Mouse (Mus musculus) right cerebral cortex, adult 18-20 months (tissue): ENCODE measurements around the gene Ccdc136.

ENCODE experiments used
- DNase-seq: peaks from one replicate; pipeline ENCODE4 v3.0.0; 2022; ENCODE audit warnings: mixed read lengths

The Ccdc136 gene

DNA sequence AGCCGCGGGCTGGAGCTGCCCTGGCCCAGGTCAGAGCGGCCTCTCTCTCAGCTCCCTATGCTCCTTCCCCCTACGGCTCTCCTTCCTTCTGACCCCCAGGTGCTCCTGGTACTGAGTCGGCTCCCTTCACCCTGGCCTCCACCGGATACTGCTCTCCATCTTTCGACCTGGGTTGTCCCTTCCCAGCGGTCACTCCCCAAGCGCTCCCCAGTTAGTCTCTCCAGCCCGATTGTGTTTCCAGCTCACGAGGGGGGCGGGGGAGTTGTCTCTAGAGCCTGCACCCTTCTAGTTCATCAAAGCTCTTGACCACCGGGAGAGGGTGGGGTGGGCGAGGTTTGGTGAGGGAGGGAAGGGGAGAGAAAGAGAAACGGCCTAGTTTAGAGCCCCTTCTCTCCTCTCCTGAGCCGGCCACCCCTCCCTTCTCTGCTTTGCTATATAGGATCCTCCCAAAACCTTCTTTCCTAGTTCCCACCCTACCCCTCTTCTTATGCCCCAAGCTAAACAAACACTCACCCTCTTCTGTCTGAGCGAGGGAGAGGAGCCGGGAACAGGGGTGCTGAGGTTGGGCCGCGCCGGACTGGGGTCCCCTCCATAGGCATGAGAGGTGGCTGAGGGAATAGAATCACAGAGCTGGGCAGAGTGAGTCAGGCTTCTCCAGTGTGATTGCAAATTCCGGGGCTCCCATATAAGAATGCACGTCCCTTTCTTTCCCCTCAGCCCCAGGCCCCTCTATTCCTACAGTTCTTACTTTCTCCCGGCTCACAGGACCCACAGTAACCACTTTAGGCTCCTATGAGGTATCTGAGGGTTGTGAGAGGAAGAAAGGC, 818 bp downstream of the Ccdc136 start:
- peak; percentile 32 for DNase-seq

- peak; percentile 47 for DNase-seq
Observed at GRCm38 (mm10) chr6:29397575-29397974, 1.5 kb downstream of the Ccdc136 start.

GRCm38 (mm10) chr6:29399851-29400250, 3.7 kb downstream of the Ccdc136 start:
- no peak for DNase-seq

GRCm38 (mm10) chr6:29402693-29403342, 6.7 kb downstream of the Ccdc136 start:
- DNase-seq, result no peak

- DNase-seq, result no peak
Observed at GRCm38 (mm10) chr6:29406412-29406811, 10.3 kb downstream of the Ccdc136 start.

- DNase-seq, result no peak
Observed at GRCm38 (mm10) chr6:29415446-29415845, 19.3 kb downstream of the Ccdc136 start.

GRCm38 (mm10) chr6:29420596-29420995, 24.5 kb downstream of the Ccdc136 start:
- DNase-seq, result no peak

- DNase-seq, result no peak
Observed at GRCm38 (mm10) chr6:29425118-29425517, 29.0 kb downstream of the Ccdc136 start.

DNA sequence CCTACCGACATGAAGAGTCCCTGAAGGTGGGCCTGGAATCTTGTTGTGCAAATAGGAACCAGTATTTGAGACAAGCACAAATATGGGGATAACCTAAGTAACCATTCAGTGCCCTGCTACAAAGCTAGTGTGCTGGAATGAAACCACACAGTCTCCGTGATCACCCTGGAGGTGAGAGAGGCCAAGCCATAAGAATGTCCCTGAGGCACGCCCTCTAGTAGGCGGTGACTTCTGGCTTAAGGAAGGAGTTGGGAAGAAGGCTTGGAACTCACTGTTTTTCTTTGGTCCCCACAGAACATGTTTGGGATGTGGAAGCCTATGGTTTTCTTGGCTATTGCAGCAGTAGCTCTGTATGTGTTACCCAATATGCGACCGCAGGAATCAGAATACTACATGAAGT, 30.2 kb downstream of the Ccdc136 start:
- DNase-seq, result no peak

GRCm38 (mm10) chr6:29428171-29428570, 32.1 kb downstream of the Ccdc136 start:
- no peak for DNase-seq

DNA sequence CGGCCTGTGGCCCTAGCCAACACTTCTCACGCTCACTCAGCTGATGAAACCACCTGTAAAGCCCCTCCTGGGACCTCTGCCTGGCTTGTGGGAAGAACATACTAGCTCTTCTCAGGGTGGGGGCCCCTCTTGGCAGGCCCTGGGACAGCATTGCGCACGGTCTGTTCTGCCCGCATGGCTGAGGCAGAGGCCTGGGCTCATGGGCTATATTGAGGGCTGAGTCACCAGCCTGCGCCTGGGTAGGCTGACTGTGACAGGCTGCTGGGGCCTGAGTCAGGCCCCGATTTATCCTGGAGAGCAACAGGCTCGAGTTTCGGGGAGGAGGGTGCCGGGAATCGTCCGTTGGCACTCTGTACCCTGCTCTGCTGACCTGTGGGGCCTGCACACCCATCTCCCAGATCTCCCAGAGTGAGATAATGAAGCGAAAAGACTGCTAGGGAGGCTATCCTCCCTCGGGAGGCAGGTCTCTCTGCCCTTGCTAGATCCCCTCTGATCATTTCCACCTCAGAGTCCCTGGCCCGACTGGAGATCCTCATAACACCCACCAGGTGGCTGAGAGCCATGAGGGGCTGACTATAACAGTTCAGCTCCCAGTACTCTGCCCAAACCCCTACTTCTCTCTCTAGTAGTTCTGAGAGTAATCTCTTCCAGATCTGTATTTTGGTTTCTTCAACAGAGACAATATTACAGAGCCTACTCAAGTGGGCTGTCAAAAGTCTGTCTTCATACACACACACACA, 34.7 kb downstream of the Ccdc136 start:
- no peak for DNase-seq

- DNase-seq, result no peak
Observed at GRCm38 (mm10) chr6:29431473-29431872, 35.4 kb downstream of the Ccdc136 start.

DNA sequence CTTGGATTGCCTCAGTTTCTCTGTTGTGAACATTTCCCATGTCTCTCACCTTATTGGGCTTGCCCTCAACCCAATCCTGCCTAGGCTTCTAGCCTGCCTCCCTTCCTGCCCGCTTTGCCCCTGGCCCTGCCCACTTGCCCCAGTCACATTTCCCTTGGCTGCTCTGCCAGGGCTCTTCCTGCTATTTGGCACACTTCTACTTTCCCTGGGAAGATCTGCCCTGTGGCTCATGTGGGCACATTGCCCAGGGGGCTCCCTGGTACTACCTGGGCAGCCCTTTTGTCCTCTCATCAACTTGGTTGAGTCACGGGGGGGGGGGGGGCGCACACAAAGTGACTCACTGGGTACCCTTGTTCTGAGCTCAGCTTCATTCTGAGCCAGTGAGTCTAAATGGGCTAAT, 36.0 kb downstream of the Ccdc136 start:
- DNase-seq, result no peak

DNA sequence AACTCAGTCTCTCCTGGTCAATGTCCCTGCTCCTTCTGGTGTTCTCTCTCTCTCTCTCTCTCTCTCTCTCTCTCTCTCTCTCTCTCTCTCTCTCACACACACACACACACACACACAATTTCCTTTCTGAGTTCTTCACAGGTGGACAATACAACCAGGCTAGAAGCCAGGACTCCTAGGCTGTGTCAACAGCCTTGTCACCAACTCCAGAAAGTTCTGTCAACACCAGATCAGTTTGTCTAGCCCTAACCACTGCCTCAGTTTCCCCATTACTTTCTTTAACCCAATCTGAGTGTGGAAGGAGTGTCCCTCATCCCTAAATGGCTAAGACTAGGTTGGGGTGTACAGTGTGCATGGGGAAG, 36.5 kb downstream of the Ccdc136 start:
- no peak for DNase-seq

DNA sequence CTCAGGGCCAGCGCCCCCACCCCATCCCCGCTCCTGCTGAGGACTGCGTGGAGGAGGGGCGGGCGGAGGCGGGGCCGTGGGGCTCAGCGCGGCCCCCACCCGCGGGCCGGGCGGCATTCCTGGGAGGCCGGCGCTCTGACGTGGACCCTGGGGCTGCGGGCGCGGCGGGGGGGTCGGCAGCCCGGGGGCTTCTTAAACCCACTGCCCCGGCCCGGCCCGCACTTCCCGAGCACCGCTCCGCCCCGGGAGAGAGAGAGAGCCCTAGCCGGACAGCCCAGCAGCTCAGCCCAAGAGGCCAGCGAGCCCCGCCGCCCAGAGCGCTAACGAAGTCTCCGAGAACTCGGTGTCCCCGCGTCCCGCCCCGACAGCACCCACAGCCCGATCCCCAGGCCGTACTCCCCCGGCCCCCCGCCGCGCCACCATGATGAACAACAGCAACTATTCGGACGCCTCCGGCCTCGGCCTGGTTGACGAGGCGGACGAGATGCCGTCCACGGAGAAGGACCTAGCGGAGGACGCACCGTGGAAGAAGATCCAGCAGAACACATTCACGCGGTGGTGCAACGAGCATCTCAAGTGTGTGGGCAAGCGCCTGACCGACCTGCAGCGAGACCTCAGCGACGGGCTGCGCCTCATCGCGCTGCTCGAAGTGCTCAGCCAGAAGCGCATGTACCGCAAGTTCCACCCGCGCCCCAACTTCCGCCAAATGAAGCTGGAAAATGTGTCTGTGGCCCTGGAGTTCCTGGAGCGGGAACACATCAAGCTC, 37.1 kb downstream of the Ccdc136 start, which contains the start of gene Flnc:
Flnc (plus strand) TSS at position 219 of the 766 bp plus-strand sequence.
- DNase-seq, result no peak

DNA sequence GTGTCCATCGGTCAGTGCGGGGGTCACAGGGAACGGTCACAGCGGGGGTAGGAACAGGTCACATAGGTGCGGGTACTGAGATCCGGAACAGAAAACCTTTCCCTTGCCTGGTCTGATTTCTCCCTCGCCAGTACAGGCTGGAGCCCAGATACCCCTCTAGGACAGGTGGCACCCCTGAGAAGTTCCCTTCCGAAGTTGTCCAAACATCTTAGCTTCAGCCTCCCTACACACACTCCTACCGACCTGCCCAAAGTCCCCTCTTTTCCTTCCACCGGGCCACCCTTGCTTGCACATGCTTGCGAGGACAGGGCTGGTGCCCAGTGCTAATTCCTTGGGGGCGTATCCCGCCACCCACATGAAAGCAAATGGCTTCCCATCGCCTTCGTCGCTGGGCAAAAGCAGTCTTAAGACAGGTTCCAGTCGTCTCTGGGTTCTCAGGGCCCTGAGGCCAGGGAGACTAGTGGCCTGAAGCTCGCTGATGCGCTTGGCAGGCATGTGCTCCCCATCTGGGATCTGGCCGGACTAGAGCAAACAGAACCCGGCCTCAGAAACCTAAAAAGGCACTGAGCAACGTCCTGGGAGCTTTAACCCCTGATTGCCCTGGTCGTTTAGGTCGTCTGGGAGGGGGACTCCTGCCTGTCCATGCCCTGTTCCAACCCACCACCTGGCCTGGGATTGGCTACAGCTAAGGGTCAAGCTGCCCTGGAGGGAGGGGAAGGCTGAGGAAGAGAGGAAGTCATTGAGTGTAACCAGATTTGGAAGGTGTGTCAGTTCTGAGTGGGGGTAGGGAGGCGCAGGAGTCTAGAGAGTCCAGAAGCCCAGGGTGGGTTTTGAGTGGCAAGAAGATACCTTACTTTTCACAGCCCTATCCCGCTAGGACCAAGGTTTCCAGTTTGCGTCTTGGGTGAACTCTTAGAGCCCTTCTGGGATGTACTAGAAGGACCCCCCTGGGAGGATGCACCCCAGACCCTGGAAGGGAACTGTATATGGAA, 38.0 kb downstream of the Ccdc136 start:
- DNase-seq, result no peak

- no peak for DNase-seq
Observed at GRCm38 (mm10) chr6:29434911-29435691, 39.0 kb downstream of the Ccdc136 start.

DNA sequence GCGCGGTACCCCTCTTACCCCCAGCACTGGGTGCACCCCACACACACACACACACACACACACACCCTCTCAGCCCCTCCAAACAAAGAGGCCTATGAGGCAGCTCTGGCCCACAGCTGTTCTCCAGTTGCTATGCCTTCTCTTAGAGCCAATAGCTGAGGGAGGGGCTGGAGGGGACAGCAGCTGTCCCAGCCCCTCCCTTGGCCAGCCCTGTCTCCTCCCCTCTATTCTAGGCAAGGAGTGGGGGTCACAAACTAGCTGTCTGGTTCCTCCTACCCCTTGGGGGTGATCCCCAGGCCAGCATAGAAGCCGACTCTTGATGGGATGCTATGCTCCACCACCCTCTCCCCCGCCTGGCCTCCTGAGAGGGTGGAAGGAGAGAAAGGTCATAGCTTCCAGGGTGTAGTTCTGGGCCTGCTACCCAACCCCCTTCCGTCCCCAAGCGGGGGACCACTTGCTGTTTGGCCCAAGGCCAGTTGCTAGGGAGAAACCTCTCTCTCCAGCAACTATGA, 39.9 kb downstream of the Ccdc136 start:
- no peak for DNase-seq

GRCm38 (mm10) chr6:29436461-29436934, 40.4 kb downstream of the Ccdc136 start:
- DNase-seq, result no peak

- no peak for DNase-seq
Observed at GRCm38 (mm10) chr6:29439251-29439650, 43.1 kb downstream of the Ccdc136 start.
